Mouse (Mus musculus) gonadal fat pad, adult 2 months (tissue): ENCODE results near the gene Trmt10b. TPM values are rescaled to one million over a fixed set of nuclear protein-coding genes. Genes with fewer than 3 reads are reported as not detected.

ENCODE experiments used
- DNase-seq: peaks from one replicate; pipeline ENCODE4 v3.0.0-alpha.2; 2012; ENCODE audit warnings: low read depth
- polyA plus RNA-seq: library from polyadenylated mRNA; depleted of rRNA; stranded (reverse); fragments of >200 nt; gene quantifications from 2 replicates; pipeline ENCODE4 v1.2.3, GENCODE M21; 2012; rRNA removed

Trmt10b gene
- 2.1 and 2.7 TPM in 2 replicates for polyA plus RNA-seq

- no peak for DNase-seq
These were observed at the start of gene Trmt10b for GRCm38 (mm10) chr4:45296662-45297564. TSS of gene Trmt10b (plus strand) at chr4:45297127.

GRCm38 (mm10) chr4:45251265-45251664 lies 45.7 kb upstream of the Trmt10b start:
- no peak for DNase-seq

GRCm38 (mm10) chr4:45252861-45253262 lies 44.1 kb upstream of the Trmt10b start:
- no peak for DNase-seq

- no peak for DNase-seq
These were observed 42.9 kb upstream of the Trmt10b start for GRCm38 (mm10) chr4:45253839-45254601.

GRCm38 (mm10) chr4:45259232-45259832 lies 37.6 kb upstream of the Trmt10b start:
- no peak for DNase-seq

DNA sequence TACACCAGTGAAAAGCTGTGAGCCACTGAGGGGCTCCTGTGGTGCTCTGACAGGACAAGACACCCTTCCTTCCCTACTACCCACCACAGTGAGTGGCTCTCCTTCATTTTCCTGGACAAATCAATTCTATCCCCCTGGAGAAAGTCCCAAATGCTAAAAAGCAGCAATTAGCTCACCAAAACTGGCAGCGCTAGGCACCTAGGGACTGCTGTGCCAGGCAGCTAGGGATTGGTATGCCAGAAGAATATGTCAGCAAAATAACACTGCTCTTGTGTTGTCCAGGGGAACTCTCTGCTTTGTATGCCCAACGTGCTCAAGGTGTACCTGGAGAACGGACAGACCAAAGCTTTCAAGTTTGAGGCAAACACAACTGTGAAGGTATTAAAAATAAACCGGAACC lies 35.4 kb upstream of the Trmt10b start:
- no peak for DNase-seq

DNA sequence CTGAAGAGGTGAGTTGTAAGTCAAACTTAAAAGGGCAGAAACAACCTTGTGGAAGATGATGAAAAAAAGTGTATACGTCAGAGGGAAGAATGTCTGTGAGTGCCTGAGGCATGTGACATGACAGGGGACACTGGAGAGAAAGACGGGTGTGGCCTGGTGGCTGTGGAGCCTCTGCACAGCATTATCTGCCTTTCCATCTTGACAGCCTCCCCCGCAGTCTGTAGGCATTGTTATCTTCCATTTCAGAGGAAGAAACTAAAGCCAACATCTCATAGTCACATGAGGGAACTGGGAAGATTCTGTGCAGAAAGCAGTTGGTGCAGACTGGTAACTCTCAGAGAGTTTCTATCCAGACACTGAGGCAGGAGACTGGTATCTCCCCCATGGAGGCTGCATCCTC lies 29.0 kb upstream of the Trmt10b start:
- no peak for DNase-seq

DNA sequence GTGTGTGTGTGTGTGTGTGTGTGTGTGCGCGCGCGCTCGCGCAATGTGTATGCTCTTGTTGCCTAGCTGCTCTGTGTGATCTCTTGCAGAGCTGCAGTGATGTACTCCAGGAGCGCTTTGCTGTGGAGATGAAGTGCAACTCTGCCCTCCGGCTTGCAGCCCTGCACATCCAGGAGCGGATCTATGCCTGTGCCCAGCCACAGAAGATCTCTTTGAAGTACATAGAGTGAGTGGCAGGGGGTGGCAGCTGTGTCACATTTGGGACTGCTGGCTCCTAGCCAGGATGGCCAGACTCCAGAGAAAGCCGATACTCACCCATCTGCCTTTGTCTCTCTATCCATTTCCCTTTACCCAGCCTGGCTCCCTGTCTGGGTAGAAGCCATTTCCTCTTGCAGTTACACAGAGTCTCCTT lies 25.9 kb upstream of the Trmt10b start:
- DNase-seq: no peak

DNA sequence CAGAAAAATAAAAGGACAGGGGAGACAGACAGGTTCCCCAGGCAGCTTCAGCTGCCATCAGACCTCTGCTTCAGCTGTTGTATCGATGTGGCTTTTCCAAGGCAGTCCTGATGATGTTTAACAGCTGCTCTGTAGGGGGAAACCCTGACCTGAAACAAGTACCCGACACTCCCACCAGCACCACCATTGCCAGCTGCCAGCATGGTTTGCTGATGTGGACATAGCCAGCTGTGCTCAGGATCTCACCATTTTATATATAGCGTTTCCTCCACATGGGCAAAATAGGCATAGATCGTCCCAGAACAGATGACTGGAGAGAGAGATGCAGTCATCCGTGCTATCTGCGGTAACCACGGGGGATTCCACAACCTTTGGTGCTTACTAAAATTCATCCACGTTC lies 21.2 kb upstream of the Trmt10b start:
- no peak for DNase-seq

DNA sequence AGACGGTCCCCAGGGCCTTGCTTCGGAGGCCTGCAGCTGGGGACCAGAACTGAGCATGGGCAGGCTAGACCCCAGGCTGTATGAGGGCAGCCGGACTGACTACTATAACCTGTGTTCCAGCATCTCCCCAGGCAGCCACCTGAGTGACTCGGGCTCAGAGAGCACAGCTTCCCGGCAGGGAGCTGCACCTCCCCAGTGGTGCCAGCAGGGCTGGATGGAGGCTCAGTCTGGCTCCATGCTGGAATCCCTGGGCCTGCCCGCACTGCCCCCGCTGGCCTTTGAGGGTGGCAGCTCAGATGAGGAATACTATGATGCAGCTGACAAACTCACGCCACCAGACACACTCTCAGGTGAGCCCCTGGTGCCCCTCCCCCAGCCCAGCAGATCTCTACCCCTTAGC lies 17.6 kb upstream of the Trmt10b start:
- no peak for DNase-seq

- DNase-seq: no peak
These were observed 16.9 kb upstream of the Trmt10b start for GRCm38 (mm10) chr4:45279981-45280548.

DNA sequence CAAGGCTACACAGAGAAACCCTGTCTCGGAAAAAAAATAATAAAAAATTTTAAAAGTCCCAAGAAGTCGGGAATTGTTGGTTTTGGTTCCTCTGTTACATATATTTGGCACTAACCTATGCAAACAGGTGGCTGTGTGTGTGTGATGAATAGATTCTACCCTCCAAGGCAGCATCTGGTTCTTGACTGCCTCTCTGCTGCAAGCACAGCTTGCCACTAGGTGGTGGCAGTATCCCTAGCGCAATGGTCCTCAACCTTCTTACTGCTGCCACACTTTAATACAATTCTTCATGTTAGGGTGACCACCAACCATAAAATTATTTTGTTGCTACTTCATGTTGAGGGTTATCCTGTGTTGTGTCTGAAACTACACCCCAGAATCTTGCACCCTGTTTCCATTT lies 10.6 kb upstream of the Trmt10b start:
- DNase-seq: no peak

- DNase-seq: no peak
These were observed 9.0 kb upstream of the Trmt10b start for GRCm38 (mm10) chr4:45287906-45288305.

GRCm38 (mm10) chr4:45305536-45305935 lies 8.6 kb downstream of the Trmt10b start:
- DNase-seq: no peak

DNA sequence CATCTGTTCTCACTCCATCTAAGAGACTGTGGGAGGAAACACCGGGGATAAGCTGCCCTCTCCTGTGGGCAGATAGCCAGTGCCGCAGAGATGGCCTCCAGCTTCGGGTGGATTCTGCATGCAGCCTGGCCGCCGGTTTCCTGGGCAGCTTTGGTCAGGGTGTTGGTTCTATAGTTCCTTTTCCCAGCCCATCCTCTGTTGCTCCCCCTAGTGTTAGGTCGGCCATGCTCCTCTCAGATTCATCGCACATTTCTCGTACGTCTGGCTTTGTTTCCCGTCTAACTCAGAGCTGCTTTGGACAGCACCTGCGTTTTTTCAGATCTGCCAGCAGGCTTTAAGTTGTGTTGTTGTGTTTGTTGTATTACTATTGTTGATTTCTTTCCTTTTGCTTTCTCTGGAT lies 11.1 kb downstream of the Trmt10b start:
- DNase-seq: no peak

DNA sequence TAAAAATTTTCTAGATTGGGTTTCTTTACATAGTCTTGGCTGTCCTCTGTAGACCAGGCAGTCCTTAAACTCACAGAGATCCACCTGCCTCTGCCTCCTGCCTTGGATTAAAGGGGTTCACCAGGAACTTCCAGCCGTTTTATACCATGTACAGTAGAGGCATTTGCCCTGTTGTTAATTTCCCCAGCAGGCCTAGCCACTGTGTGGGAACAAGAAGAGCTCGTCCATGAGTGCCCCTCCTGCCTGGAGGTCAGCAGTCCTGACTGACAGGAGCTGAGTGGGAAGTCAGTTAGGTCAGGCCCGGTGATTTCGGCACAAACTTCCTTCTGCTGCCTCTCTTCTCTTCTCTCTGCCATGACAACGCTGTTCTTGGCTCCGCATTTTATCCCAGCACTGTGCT lies 11.7 kb downstream of the Trmt10b start:
- no peak for DNase-seq

DNA sequence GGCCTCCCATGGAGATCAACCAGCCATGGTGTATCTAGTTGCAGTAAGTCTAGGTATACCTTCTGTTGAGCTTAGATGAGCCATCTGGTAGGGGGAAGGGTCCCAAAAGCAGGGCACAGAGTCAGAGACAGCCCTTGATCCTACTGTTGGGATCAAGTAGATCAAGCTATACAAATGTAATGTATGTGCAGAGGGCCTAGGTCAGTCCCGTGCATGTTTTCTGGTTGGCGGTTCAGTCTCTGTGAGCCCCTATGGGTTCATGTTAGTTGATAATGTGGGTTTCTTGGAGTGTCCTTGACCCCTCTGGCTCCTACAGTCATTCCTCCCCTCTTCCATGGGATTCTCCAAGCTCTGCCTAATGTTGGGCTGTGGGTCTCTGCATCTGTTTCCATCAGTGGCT lies 14.1 kb downstream of the Trmt10b start:
- DNase-seq: no peak

- no peak for DNase-seq
These were observed 23.4 kb downstream of the Trmt10b start for GRCm38 (mm10) chr4:45320159-45320816.

GRCm38 (mm10) chr4:45331139-45331538 lies 34.2 kb downstream of the Trmt10b start:
- DNase-seq: no peak

DNA sequence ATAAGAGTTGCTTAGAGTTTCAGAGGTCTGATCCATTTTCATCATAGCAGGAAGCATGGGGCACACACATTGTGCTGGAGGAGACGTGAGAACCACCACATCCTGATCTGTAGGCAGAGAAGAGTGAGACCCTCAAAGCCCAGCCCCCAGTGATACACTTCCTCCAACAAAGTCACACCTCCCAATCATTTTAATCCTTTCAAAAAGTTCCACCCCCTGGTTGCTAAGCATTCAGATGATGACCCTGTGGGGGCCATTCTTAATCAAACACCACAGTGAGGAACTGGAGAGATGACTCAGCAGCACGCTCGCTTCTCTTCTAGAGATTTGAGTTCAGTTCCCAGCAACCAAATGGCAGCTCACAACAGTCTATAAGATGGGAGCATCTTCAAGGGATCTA lies 35.5 kb downstream of the Trmt10b start:
- no peak for DNase-seq

DNA sequence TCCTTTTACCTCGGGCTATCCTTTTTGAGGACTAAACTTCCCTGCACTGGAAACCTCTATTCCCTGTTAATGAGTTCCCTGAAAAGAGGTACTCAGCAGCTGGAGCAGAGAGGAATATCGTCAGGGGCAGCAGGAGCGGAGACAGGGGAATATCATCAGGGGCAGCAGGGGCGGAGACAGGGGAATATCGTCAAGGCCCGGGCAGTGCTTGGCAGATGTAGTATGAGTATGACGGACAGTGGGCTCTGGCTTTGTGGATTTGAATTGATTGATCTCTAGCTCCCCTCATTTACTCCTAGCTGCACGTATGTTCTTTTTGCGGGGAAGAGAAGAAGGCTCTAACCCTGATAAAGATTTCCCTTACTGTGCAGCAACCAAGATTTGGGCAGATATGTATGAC lies 44.3 kb downstream of the Trmt10b start:
- no peak for DNase-seq
